Mouse (Mus musculus) stomach, embryonic 16.5 days (tissue): Measurements from ENCODE around the gene Tssk2. TPM values are rescaled to one million over a fixed set of nuclear protein-coding genes. Genes with fewer than 3 reads are reported as not detected.

Experiments
- ATAC-seq: fragments of 200-750 bp; cut with Nextera tagmentation; 2 replicates; pipeline ENCODE4 v1.8.0; 2017; ENCODE audit warnings: moderate number of reproducible peaks, moderate TSS enrichment; ENCODE audit not compliant: insufficient read depth, low FRiP score
- H3K27ac ChIP-seq: fragments of 300-500 bp; sonication (generic); 2 replicates; pipeline ENCODE4 v1.5.1; 2014; ENCODE audit warnings: low read length
- H3K27me3 ChIP-seq: fragments of 300-500 bp; sonication (generic); 2 replicates; pipeline ENCODE4 v1.6.1; 2014; ENCODE audit warnings: low read length, control low read depth, mixed read lengths; ENCODE audit not compliant: control insufficient read depth, insufficient read depth
- H3K36me3 ChIP-seq: fragments of 300-500 bp; sonication (generic); 2 replicates; pipeline ENCODE4 v1.6.1; 2014; ENCODE audit warnings: low read length; ENCODE audit not compliant: control insufficient read depth, insufficient read depth
- H3K4me1 ChIP-seq: fragments of 300-500 bp; sonication (generic); 2 replicates; pipeline ENCODE4 v1.6.1; 2014; ENCODE audit warnings: low read length, control low read depth, mixed read lengths; ENCODE audit not compliant: control insufficient read depth, insufficient read depth
- H3K4me2 ChIP-seq: fragments of 300-500 bp; sonication (generic); 2 replicates; pipeline ENCODE4 v1.6.1; 2014; ENCODE audit warnings: low read depth, low read length, mixed read lengths
- H3K4me3 ChIP-seq: fragments of 300-500 bp; sonication (generic); replicated peaks from 2 replicates; pipeline ENCODE4 v1.5.1; 2014; ENCODE audit warnings: mild to moderate bottlenecking, low read length
- H3K9ac ChIP-seq: fragments of 300-500 bp; sonication (generic); 2 replicates; pipeline ENCODE4 v1.6.1; 2014; ENCODE audit warnings: low read length
- H3K9me3 ChIP-seq: fragments of 300-500 bp; sonication (generic); replicated peaks from 2 replicates; pipeline ENCODE4 v1.6.1; 2016; ENCODE audit warnings: low read length, control low read depth; ENCODE audit not compliant: control insufficient read depth
- WGBS: fragments of 180-500 bp; shearing (Covaris S2); extraction: QIAGEN DNeasy Blood & Tissue Kit; methylation state at CpG from one replicate; pipeline ENCODE4 v1.1.7; 2014; 5-methylcytosine and 5-hydroxymethylcytosine counted together
- polyA plus RNA-seq: library from polyadenylated mRNA; unstranded; fragments of >200 nt; fragmentation: Nextera tagmentation; extraction: Ambion mirVana; gene quantifications from 2 replicates; pipeline ENCODE4 v1.2.1, GENCODE M21; 2015

The Tssk2 gene
- polyA plus RNA-seq, 1 experiment from 2014 or later, result not detected

- Histone ChIP-seq H3K4me1 (peaks cover 15% of the 10 kb centered on the region), H3K36me3 (peaks cover 8% of the 10 kb centered on the region; the same call in 1 of the 2 replicates), H3K9me3 (no peaks in the 10 kb centered on the region), H3K9ac (peak overlapping the region; percentile 56), H3K4me3 (no peak overlapping the region), H3K27me3 (peaks cover 33% of the 10 kb centered on the region), H3K4me2 (peak overlapping the region; percentile 91; the same call in 1 of the 2 replicates), H3K27ac (no peak overlapping the region)
- ATAC-seq, result no peak
- WGBS, result 13% methylated on average over 20 of the region's 20 CpGs
These were observed 22.1 kb downstream of the Tssk2 start for GRCm38 (mm10) chr16:17920586-17920985.

- H3K4me1 ChIP-seq, result peaks cover 17% of the 10 kb centered on the region
- ATAC-seq, result peak; percentile 93
- peak overlapping the region; percentile 92 for H3K27ac ChIP-seq
- H3K4me3 ChIP-seq, result peak overlapping the region; percentile 60
- peak overlapping the region; percentile 91 for H3K4me2 ChIP-seq
- H3K36me3 ChIP-seq, result peaks cover 8% of the 10 kb centered on the region; the same call in 1 of the 2 replicates
- under 1% methylated on average over 47 of the region's 47 CpGs for WGBS
- no peaks in the 10 kb centered on the region for H3K9me3 ChIP-seq
- H3K9ac ChIP-seq, result peak overlapping the region; percentile 83
- peaks cover 23% of the 10 kb centered on the region for H3K27me3 ChIP-seq
These were observed 23.1 kb downstream of the Tssk2 start for GRCm38 (mm10) chr16:17921325-17922162.

GRCm38 (mm10) chr16:17922163-17922538 is 23.7 kb downstream of the Tssk2 start:
- Histone ChIP-seq H3K9me3 (no peaks in the 10 kb centered on the region), H3K4me3 (peak overlapping the region; percentile 60), H3K4me2 (peak overlapping the region; percentile 91), H3K27me3 (peaks cover 17% of the 10 kb centered on the region), H3K36me3 (peaks cover 8% of the 10 kb centered on the region; the same call in 1 of the 2 replicates), H3K9ac (peak overlapping the region; percentile 76), H3K27ac (peak overlapping the region; percentile 34), H3K4me1 (peaks cover 23% of the 10 kb centered on the region)
- WGBS, result under 1% methylated on average over 14 of the region's 14 CpGs
- ATAC-seq, result 0 out of 2 replicates have a peak, but pooled peaks have one; percentile 1

GRCm38 (mm10) chr16:17927351-17928082 is 29.1 kb downstream of the Tssk2 start:
- Histone ChIP-seq H3K4me3 (peak overlapping the region; percentile 95), H3K4me2 (peak overlapping the region; percentile 97), H3K36me3 (peaks cover 8% of the 10 kb centered on the region; the same call in 1 of the 2 replicates), H3K9ac (peak overlapping the region; percentile 92), H3K27ac (peak overlapping the region; percentile 88), H3K27me3 (no peaks in the 10 kb centered on the region), H3K4me1 (peaks cover 22% of the 10 kb centered on the region), H3K9me3 (no peaks in the 10 kb centered on the region)
- peak; percentile 22 for ATAC-seq
- under 1% methylated on average over 69 of the region's 72 CpGs for WGBS

- Histone ChIP-seq H3K4me2 (peak within 1 kb of the TSS; percentile 97), H3K27ac (peak within 1 kb of the TSS; percentile 88), H3K27me3 (no peaks in the 10 kb centered on the region), H3K4me3 (peak within 1 kb of the TSS; percentile 95), H3K9me3 (no peaks in the 10 kb centered on the region), H3K9ac (peak within 1 kb of the TSS; percentile 92), H3K4me1 (peaks cover 16% of the 10 kb centered on the region), H3K36me3 (peaks cover 8% of the 10 kb centered on the region; the same call in 1 of the 2 replicates)
- 0% methylated on average over 40 of the region's 47 CpGs for WGBS
- peak; percentile 83 for ATAC-seq
These were observed 29.7 kb downstream of the Tssk2 start, which contains the start of gene Slc25a1 for GRCm38 (mm10) chr16:17928087-17928580. Gene Slc25a1 (minus strand): TSS chr16:17928219.

- H3K4me3 ChIP-seq, result peak overlapping the region; percentile 95
- H3K9ac ChIP-seq, result peak overlapping the region; percentile 92
- H3K9me3 ChIP-seq, result no peaks in the 10 kb centered on the region
- ATAC-seq, result peak; percentile 63
- H3K27me3 ChIP-seq, result no peaks in the 10 kb centered on the region
- H3K4me2 ChIP-seq, result peak overlapping the region; percentile 97
- peaks cover 8% of the 10 kb centered on the region; the same call in 1 of the 2 replicates for H3K36me3 ChIP-seq
- H3K4me1 ChIP-seq, result peaks cover 15% of the 10 kb centered on the region
- H3K27ac ChIP-seq, result peak overlapping the region; percentile 88
- under 1% methylated on average over 9 of the region's 9 CpGs for WGBS
These were observed 30.2 kb downstream of the Tssk2 start for GRCm38 (mm10) chr16:17928627-17929104.

GRCm38 (mm10) chr16:17929211-17929610 is 30.8 kb downstream of the Tssk2 start:
- Histone ChIP-seq H3K9ac (no peak overlapping the region), H3K27ac (peak overlapping the region; percentile 88), H3K4me3 (no peak overlapping the region), H3K36me3 (peaks cover 8% of the 10 kb centered on the region; the same call in 1 of the 2 replicates), H3K27me3 (no peaks in the 10 kb centered on the region), H3K4me2 (0 out of 2 replicates have a peak overlapping the region, but pooled peaks have one; percentile 97), H3K9me3 (no peaks in the 10 kb centered on the region), H3K4me1 (peaks cover 15% of the 10 kb centered on the region)
- ATAC-seq, result no peak
- WGBS, result 23% methylated on average over 2 of the region's 2 CpGs

- H3K4me2 ChIP-seq, result no peak overlapping the region
- no peak for ATAC-seq
- H3K36me3 ChIP-seq, result peaks cover 8% of the 10 kb centered on the region; the same call in 1 of the 2 replicates
- H3K4me3 ChIP-seq, result no peak overlapping the region
- H3K9me3 ChIP-seq, result no peaks in the 10 kb centered on the region
- no peaks in the 10 kb centered on the region for H3K27me3 ChIP-seq
- 66% methylated on average over 2 of the region's 2 CpGs for WGBS
- H3K4me1 ChIP-seq, result peaks cover 15% of the 10 kb centered on the region
- H3K27ac ChIP-seq, result no peak overlapping the region
- H3K9ac ChIP-seq, result no peak overlapping the region
These were observed 31.2 kb downstream of the Tssk2 start for GRCm38 (mm10) chr16:17929631-17930030.
